Mouse (Mus musculus) splenic B cell, adult 2 months (primary cell): ENCODE results near the gene Adora2b.
"Not testable (repeated sequence)": the region's sequence is repeated elsewhere in the genome, so short reads cannot be mapped to it uniquely, and the experiment has no call there.

Experiments used
- DNase-seq: peaks from one replicate; pipeline ENCODE4 v3.0.0-alpha.2; 2011; ENCODE audit warnings: low read depth, low spot score
- H3K27me3 ChIP-seq: 2 replicates; pipeline ENCODE4 v1.6.1; 2012; ENCODE audit warnings: mild to moderate bottlenecking, low read length, moderate library complexity, mixed read lengths; ENCODE audit not compliant: control insufficient read depth, poor library complexity, insufficient read depth, severe bottlenecking
- H3K36me3 ChIP-seq: 2 replicates; pipeline ENCODE4 v1.6.1; 2012; ENCODE audit warnings: mild to moderate bottlenecking, low read length, moderate library complexity, mixed read lengths; ENCODE audit not compliant: control insufficient read depth, poor library complexity, insufficient read depth, severe bottlenecking

Gene Adora2b

DNA sequence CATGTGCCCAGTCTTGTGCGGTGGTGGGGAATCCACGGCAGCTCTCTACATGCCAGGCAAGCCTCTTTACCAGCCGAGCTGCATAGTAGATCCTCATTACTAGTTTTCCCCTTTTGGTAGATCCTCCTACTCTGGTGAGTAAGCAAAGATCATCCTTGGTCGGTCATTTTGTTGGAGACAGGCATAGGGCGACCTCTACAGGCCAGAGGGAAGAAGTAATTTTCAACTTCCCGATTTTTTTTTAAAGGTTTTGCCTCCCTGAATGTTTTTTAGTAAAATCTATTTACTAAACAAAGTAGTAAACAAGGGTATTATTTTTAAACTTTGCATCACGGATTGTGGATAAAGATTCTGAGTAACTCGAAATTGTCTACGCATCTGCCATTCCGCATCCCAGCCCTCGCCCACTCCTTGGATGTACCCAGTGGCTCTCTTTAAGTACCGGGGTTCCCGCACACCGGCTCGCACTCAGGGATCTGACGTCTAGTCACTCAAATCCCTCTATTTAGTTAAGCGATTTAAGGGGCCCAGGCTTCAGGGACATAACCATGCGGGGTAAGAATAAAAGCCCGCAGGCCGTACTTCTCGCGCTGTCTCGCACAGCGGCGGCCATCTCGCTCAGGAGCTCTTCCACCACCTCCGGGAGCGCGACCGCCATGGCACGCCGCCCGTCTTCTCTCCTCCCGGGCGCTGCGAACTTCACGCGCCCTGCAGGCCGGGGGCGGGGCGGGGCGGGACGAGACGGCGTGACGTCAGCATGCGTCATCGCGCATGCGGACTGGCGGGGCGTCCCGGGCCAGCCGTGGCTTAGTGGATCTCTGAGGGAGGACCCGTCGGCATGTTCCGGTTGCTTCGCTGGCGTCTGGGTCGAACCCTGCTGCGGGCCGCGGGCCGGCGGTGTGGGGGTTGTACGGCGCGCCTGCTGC, 32.2 kb downstream of the Adora2b start, which contains the start of the genes Zswim7 and Ttc19:
Gene Zswim7, minus strand, starts transcription at position 701 of the 926 bp plus-strand sequence.
Gene Ttc19, plus strand, starts transcription at position 799 of the 926 bp plus-strand sequence.
- peak; percentile 95 for DNase-seq
- no peaks in the 10 kb centered on the region for H3K27me3 ChIP-seq
- peaks cover 4% of the 10 kb centered on the region; the same call in 1 of the 2 replicates for H3K36me3 ChIP-seq

DNA sequence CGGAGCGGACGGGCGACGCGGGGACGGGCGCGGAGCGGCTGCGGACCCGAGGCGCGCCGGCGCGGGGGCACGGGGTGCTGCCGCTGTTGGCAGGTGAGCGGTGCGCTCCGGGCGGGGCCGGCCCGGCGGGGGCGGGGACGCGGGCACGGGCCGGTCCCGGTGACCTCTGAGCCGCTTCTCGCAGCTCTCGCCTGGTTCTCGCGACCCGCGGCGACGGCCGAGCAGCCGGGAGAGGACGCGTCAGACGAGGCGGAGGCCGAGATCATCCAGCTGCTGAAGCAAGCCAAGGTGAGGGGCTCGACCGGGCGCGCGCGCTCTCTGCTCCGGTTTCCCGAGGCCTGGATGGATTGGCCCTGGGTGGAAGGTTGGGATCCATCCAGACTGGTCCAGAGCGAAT, 32.8 kb downstream of the Adora2b start:
- Histone ChIP-seq H3K36me3 (peaks cover 4% of the 10 kb centered on the region; the same call in 1 of the 2 replicates), H3K27me3 (no peaks in the 10 kb centered on the region)
- DNase-seq: no peak

DNA sequence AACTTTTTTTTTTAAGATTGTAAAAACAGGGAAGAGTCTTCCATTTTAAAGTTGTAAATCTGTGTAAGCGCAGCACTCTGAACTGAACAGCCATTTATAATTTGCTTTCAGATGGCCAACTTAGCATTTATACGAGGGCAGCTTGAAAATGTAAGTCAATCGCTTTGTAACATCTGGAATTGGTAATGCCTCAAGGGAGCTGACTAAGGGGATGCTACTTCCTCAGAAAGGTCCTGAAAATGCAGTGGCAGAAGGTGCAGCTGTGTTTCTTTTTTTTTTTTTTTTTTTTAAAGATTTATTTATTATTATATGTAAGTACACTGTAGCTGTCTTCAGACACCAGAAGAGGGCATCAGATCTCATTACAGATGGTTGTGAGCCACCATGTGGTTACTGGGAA, 35.2 kb downstream of the Adora2b start:
- H3K27me3 ChIP-seq, DNase-seq, H3K36me3 ChIP-seq: not testable (repeated sequence)

DNA sequence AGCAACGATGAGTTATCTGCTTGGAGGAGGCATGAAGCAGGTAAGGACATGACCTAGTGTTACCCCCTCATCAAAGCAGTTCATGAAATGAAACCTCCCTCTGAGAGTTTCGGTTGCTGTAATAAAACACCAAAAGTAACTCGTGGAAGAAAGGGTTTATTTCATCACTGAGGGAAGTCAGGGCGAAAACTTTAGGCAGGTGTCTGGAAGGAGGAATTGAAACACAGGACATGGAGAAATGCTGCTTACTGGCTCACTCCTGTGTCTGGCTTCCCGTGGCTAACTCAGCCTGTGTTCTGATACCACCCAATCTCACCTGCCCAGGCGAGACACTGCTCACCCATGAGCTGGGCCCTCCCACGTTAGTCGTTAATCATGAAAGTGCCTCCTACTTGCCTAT, 36.2 kb downstream of the Adora2b start:
- DNase-seq: no peak
- peaks cover 4% of the 10 kb centered on the region for H3K36me3 ChIP-seq
- no peaks in the 10 kb centered on the region for H3K27me3 ChIP-seq

DNA sequence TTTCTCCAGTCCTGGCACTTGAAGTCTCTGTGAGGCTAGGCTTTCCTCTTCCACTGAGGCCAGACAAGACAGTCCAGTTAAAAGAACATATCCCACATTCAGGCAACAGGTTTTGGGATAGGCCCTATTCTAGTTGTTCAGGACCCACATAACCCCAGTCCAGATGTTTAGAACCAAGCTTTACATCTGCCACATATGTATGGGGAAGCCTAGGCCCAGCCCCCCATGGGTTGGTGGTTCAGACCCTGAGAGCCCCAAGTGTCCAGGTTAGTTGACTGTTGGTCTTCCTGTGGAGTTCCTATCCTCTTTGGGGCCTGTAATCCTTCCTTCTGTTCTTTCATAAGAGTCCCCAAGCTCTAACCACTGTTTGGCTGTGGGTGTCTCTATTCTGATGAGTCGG, 38.9 kb downstream of the Adora2b start:
- peaks cover 4% of the 10 kb centered on the region for H3K36me3 ChIP-seq
- no peak for DNase-seq
- H3K27me3 ChIP-seq: no peaks in the 10 kb centered on the region

DNA sequence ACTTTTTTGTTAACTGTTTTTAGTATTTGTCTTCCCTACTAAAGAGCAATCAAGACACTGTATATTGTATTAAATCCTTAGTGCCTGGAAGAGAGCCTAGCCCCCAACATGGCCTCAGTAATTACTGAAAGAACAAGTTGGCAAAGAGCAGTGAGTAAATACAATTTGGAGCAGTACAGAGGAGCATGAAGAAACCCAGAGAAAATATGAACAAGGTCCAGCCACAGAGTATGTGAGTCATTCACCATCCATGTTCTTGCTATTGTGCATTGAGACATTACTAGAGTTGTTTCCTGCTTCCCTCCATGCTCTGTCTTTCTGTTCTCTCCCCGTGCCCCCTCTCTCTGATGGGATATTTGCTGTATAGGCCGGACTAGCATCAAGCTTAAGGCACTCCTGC, 45.3 kb downstream of the Adora2b start:
- H3K36me3 ChIP-seq: no peaks in the 10 kb centered on the region; the same call in 1 of the 2 replicates
- no peak for DNase-seq
- H3K27me3 ChIP-seq: no peaks in the 10 kb centered on the region

DNA sequence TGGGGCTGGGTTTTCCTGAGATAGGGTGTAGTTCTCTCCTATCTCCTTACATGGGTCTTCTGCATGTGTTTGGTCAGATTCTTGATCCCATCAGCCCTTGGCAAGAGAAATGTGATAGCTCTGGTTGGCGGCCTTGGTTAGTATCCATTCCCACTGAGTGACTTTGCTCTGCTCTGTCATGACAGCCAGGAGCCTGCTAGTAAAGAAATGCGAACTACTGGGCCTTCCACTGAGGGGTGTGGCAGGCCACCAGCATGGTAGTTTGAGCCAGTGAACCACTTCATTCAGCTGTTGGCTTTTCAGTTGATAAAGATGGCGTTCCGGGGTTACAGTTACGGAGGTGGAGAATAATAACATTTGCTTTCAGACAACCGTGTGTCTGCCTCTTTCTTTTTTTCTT, 50.1 kb downstream of the Adora2b start:
- DNase-seq: no peak
- no peaks in the 10 kb centered on the region; the same call in 1 of the 2 replicates for H3K36me3 ChIP-seq

DNA sequence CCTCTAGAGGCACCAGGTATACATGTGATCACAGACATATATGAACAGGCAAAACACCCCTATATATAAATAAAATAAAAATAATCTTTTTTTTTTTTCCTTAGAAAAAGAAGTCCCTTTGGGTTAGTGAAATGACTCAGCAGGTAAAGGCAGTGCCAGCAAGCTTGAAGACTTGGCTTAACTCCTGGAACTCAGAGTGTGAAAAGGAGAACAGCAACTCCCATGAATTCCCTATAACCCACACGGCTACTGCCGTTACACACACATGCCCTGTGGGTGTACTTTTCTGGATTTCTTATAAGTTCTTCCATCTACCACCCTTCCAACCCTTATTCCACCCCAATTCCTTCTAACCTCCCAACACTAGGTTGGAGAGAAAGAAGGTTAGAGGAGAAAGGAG, 57.1 kb downstream of the Adora2b start:
- no peak for DNase-seq
- Histone ChIP-seq H3K27me3 (no peaks in the 10 kb centered on the region), H3K36me3 (peaks cover 11% of the 10 kb centered on the region)

More for the DNA sequence above, 50.1 kb downstream of the Adora2b start:
- no peaks in the 10 kb centered on the region for H3K27me3 ChIP-seq

DNA sequence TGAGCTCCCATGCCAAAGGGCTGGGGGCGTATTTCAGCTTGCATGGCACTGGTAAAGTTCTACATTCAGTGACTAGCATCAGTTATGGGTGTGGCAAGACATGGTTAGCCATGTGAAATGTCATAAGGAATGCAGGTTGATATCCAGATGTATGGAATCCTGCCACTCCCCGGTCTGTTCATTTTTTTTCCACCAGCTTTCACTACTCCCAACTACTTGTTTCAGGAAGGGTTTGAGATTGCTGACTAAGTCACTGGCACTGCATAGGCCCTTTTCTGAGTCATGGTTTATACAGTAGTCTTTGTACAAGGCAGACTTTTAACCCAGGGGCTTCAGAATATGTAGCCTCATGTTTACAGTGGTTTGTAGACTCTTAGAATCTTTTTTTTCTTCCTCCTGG, 60.5 kb downstream of the Adora2b start:
- no peaks in the 10 kb centered on the region for H3K27me3 ChIP-seq
- peaks cover 17% of the 10 kb centered on the region for H3K36me3 ChIP-seq
- DNase-seq: no peak

DNA sequence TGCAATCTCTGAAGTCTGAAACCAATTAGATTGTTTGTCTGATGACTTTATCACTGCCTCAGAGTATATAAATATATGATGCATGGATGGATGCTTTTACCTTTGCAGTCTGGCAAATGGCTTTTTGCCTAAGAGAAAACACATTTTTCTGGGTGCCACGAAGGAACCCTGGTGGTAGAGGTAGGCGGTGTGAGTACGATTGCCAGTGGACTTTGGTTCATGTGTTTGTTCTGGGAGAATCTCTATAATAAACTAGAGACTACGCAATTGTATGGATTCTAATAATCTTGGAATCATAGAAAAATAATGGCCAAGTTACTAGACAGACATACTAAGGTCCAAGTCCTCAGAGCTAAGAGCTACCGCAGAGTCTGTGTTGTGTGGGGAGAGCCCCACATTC, 66.2 kb downstream of the Adora2b start:
- Histone ChIP-seq H3K36me3 (peaks cover 16% of the 10 kb centered on the region), H3K27me3 (no peaks in the 10 kb centered on the region)
- no peak for DNase-seq
